In genomic region chr2:128738725-128739258, GRCm38 (mm10) we compare ENCODE assay signal across 9 mouse cellular contexts. TPM values are rescaled to one million over a fixed set of nuclear protein-coding genes. Genes with fewer than 3 reads are reported as not detected.
DNase-seq lines count a peak whose midpoint lies in the region; TF ChIP-seq lines count a peak whose summit lies in the region.
"Had no signal": no experiment of that assay in that cellular context is flagged by ENCODE, and none has a peak within 500 bp of the region (broad histone marks: within the 10 kb centered on the region; RNA-seq: fewer than 3 reads in every experiment).

No protein-coding gene starts in this region.

- WGBS in spleen, adult 2 months, result 68% methylated on average over 10 of the region's 10 CpGs

- no peaks in the 10 kb centered on the region for H3K27me3 ChIP-seq in spleen, adult 2 months (ENCODE audit: control insufficient read depth, insufficient read depth, low read length)
- H3K27me3 ChIP-seq: neural tube, embryonic 12.5 days had no signal

- no peak for DNase-seq in spleen, adult 2 months (ENCODE audit: low read depth in 1 of 2, low spot score in 2 of 2)
- no peak for DNase-seq in spleen, adult 18-20 months
- peak; percentile 60 to 76 for DNase-seq in cerebellum, postnatal 14 days
- DNase-seq in layer of hippocampus, adult 2 months (ENCODE audit: low spot score in 2 of 2), result peak; percentile 60 to 78
- peak; percentile 70 for DNase-seq in lung, postnatal 25 days (ENCODE audit: low spot score)
- DNase-seq in yolk sac, embryonic 10.5 days (ENCODE audit: low spot score), result no peak
- no peak for DNase-seq in spleen, postnatal 4 days (ENCODE audit: low spot score in 2 of 2)

- no peak for TF ChIP-seq CTCF in spleen, adult 2 months (IDR thresholded peaks at IDR 0.05; ENCODE audit: extremely low read depth, insufficient read depth, insufficient read length, insufficient replicate concordance)
- no peak for TF ChIP-seq CTCF in layer of hippocampus, adult 2 months (conservative IDR thresholded peaks at IDR 0.05)

- no peaks in the 10 kb centered on the region for H3K4me1 ChIP-seq in spleen, adult 2 months (ENCODE audit: control insufficient read depth, insufficient read depth, insufficient read length)
- H3K4me1 ChIP-seq: neural tube, embryonic 12.5 days had no signal

- H3K27ac ChIP-seq in spleen, adult 2 months (ENCODE audit: insufficient read depth, low read length), result peak overlapping the region; percentile 45
- H3K27ac ChIP-seq in layer of hippocampus, adult 2 months, result peak overlapping the region; percentile 80
- H3K27ac ChIP-seq: kidney, postnatal 0 days; neural tube, embryonic 12.5 days had no signal

- H3K36me3 ChIP-seq in spleen, adult 2 months (ENCODE audit: control insufficient read depth, insufficient read depth, low read length), result no peaks in the 10 kb centered on the region
- H3K36me3 ChIP-seq: neural tube, embryonic 12.5 days had no signal

- no peak for TF ChIP-seq POLR2A in spleen, adult 2 months (IDR thresholded peaks at IDR 0.05; ENCODE audit: low read depth, low read length)

- no peak overlapping the region for H3K4me3 ChIP-seq in spleen, adult 2 months (ENCODE audit: extremely low read depth, insufficient read depth, insufficient read length)
- no peak overlapping the region for H3K4me3 ChIP-seq in layer of hippocampus, adult 2 months
- H3K4me3 ChIP-seq: neural tube, embryonic 12.5 days had no signal

RNA-seq across cellular contexts. Expression of gene Mertk, which starts 40.0 kb away (rescaled TPM):
- polyA plus RNA-seq in spleen, adult 2 months (2012; rRNA removed), result 6.9 and 9.2 TPM in 2 replicates
- total RNA-seq in layer of hippocampus, adult 2 months (2021), result 10 to 100 TPM; 36.0 to 38.5 TPM

RNA-seq across cellular contexts. Expression of gene Anapc1, which starts 51.6 kb away (rescaled TPM):
- polyA plus RNA-seq in spleen, adult 2 months (2012; rRNA removed), result 33.2 and 36.3 TPM in 2 replicates
- total RNA-seq in layer of hippocampus, adult 2 months (2021), result 10 to 100 TPM; 63.8 to 70.4 TPM

Comparison
In these comparisons a context has a peak if more than half of its experiments do, and no peak if none do; other contexts are left out.
1. DNase-seq: peak in cerebellum, postnatal 14 days (2 of 2), layer of hippocampus, adult 2 months (2 of 2) and lung, postnatal 25 days (single experiment); none in spleen, adult 2 months (0 of 2), spleen, adult 18-20 months (0 of 2), yolk sac, embryonic 10.5 days (single experiment) and spleen, postnatal 4 days (0 of 2).